Mouse (Mus musculus): ENCODE measurements around the gene Olfr926.
"Not testable (repeated sequence)": the region's sequence is repeated elsewhere in the genome, so short reads cannot be mapped to it uniquely, and the experiment has no call there.

Gene Olfr926

GRCm38 (mm10) chr9:38876826-38877225, at the start of gene Olfr926:
TSS of gene Olfr926 (plus strand) at chr9:38877126.
- no peak for DNase-seq

GRCm38 (mm10) chr9:38833027-38833426, 43.9 kb upstream of the Olfr926 start:
- no peak for DNase-seq

GRCm38 (mm10) chr9:38844149-38844548, 32.8 kb upstream of the Olfr926 start, which contains the start of gene Olfr924:
TSS of gene Olfr924 (plus strand) at chr9:38844449.
- no peak for DNase-seq

- no peak for DNase-seq
Measured at GRCm38 (mm10) chr9:38854760-38855159, 22.2 kb upstream of the Olfr926 start, which contains the start of gene Olfr26. TSS of gene Olfr26 (plus strand) at chr9:38855060.

GRCm38 (mm10) chr9:38874880-38875279, 2.0 kb upstream of the Olfr926 start:
- DNase-seq, result not testable (repeated sequence)

All from embryo, embryonic 11 days (tissue).